ENCODE assay signal across 9 mouse cellular contexts in the genomic region with DNA sequence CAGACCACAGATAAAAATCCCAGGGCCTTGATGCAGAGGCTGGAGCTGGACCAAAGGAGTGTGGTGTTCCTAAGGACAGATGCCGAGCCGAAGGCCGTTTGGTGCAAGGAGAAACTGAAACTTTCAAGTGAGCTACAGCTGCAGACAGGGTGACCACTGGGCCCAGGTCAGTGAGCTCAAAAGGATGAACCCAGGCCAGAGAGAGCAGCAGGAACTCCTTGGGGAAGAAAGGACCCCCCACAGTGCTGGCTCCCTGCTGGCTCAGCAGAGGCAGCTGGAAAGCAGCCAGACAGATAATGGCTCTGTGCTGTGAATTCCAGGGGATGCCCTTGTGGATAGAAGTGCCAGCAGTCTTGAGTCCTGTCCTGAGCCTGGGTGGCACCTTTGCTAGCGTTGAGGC. TPM values are rescaled to one million over a fixed set of nuclear protein-coding genes. Genes with fewer than 3 reads are reported as not detected.
DNase-seq lines count a peak whose midpoint lies in the region; ATAC-seq and TF ChIP-seq lines count a peak whose summit lies in the region.
"Had no signal": no experiment of that assay in that cellular context is flagged by ENCODE, and none has a peak within 500 bp of the region (broad histone marks: within the 10 kb centered on the region; RNA-seq: fewer than 3 reads in every experiment).

No protein-coding gene starts in this region.

- H3K9me3 ChIP-seq in midbrain, embryonic 10.5 days (replicated peaks): no peaks in the 10 kb centered on the region
- no peaks in the 10 kb centered on the region for H3K9me3 ChIP-seq in midbrain, embryonic 15.5 days
- no peaks in the 10 kb centered on the region for H3K9me3 ChIP-seq in embryonic facial prominence, embryonic 10.5 days
- H3K9me3 ChIP-seq in kidney, postnatal 0 days (replicated peaks; ENCODE audit: low read length): no peaks in the 10 kb centered on the region
- no peaks in the 10 kb centered on the region for H3K9me3 ChIP-seq in midbrain, embryonic 13.5 days

- no peak overlapping the region for H3K9ac ChIP-seq in midbrain, embryonic 15.5 days
- H3K9ac ChIP-seq in kidney, postnatal 0 days (ENCODE audit: low read depth, low read length): no peak overlapping the region
- no peak overlapping the region for H3K9ac ChIP-seq in midbrain, embryonic 13.5 days (replicated peaks)

- peaks cover 41% of the 10 kb centered on the region for H3K4me1 ChIP-seq in midbrain, embryonic 10.5 days
- peaks cover 21% of the 10 kb centered on the region for H3K4me1 ChIP-seq in midbrain, embryonic 15.5 days
- H3K4me1 ChIP-seq in embryonic facial prominence, embryonic 10.5 days: peaks cover 51% of the 10 kb centered on the region
- peaks cover 21% of the 10 kb centered on the region for H3K4me1 ChIP-seq in kidney, postnatal 0 days (replicated peaks; ENCODE audit: insufficient read depth, low read length)
- peaks cover 19% of the 10 kb centered on the region for H3K4me1 ChIP-seq in midbrain, embryonic 13.5 days (replicated peaks)

- no peak for ATAC-seq in midbrain, embryonic 15.5 days (replicated peaks)
- peak; percentile 43 for ATAC-seq in kidney, postnatal 0 days (replicated peaks; ENCODE audit: low FRiP score, low read depth)
- no peak for ATAC-seq in midbrain, embryonic 13.5 days

- no peak overlapping the region for H3K4me3 ChIP-seq in midbrain, embryonic 10.5 days
- H3K4me3 ChIP-seq in midbrain, embryonic 15.5 days: no peak overlapping the region
- no peak overlapping the region for H3K4me3 ChIP-seq in embryonic facial prominence, embryonic 10.5 days
- no peak overlapping the region for H3K4me3 ChIP-seq in kidney, postnatal 0 days (replicated peaks; ENCODE audit: low read depth, low read length)
- no peak overlapping the region for H3K4me3 ChIP-seq in midbrain, embryonic 13.5 days (replicated peaks)

- H3K4me2 ChIP-seq in midbrain, embryonic 15.5 days: no peak overlapping the region
- no peak overlapping the region for H3K4me2 ChIP-seq in kidney, postnatal 0 days (ENCODE audit: low read length)
- H3K4me2 ChIP-seq in midbrain, embryonic 13.5 days (replicated peaks): no peak overlapping the region

- DNase-seq in midbrain, embryonic 10.5 days (ENCODE audit: low spot score): no peak
- DNase-seq in embryonic facial prominence, embryonic 10.5 days (ENCODE audit: low spot score): peak; percentile 21
- DNase-seq in kidney, postnatal 0 days (ENCODE audit: low spot score): peak; percentile 79
- DNase-seq in testis, postnatal 10 days (ENCODE audit: low spot score): peak; percentile 80
- no peak for DNase-seq in cerebellum, adult 8-10 months
- DNase-seq: midbrain, embryonic 14.5 days; right cerebral cortex, postnatal 25 days had no signal

- peaks cover 59% of the 10 kb centered on the region for H3K27me3 ChIP-seq in midbrain, embryonic 10.5 days (ENCODE audit: low read depth, poor library complexity, severe bottlenecking)
- peaks cover 34% of the 10 kb centered on the region for H3K27me3 ChIP-seq in midbrain, embryonic 15.5 days (replicated peaks)
- peaks cover 60% of the 10 kb centered on the region for H3K27me3 ChIP-seq in embryonic facial prominence, embryonic 10.5 days (replicated peaks; ENCODE audit: low read depth, poor library complexity, severe bottlenecking)
- no peaks in the 10 kb centered on the region for H3K27me3 ChIP-seq in kidney, postnatal 0 days (ENCODE audit: insufficient read depth, low read length)
- peaks cover 49% of the 10 kb centered on the region for H3K27me3 ChIP-seq in midbrain, embryonic 13.5 days

- TF ChIP-seq CTCF in kidney, postnatal 0 days (IDR thresholded peaks at IDR 0.05; ENCODE audit: low read depth): no peak

- no peaks in the 10 kb centered on the region for H3K36me3 ChIP-seq in midbrain, embryonic 10.5 days
- no peaks in the 10 kb centered on the region for H3K36me3 ChIP-seq in midbrain, embryonic 15.5 days (replicated peaks)
- no peaks in the 10 kb centered on the region for H3K36me3 ChIP-seq in embryonic facial prominence, embryonic 10.5 days (replicated peaks)
- H3K36me3 ChIP-seq in kidney, postnatal 0 days (ENCODE audit: insufficient read depth, low read length): no peaks in the 10 kb centered on the region
- H3K36me3 ChIP-seq in midbrain, embryonic 13.5 days: no peaks in the 10 kb centered on the region

- WGBS in midbrain, embryonic 10.5 days: 56% methylated on average over 4 of the region's 4 CpGs
- WGBS in midbrain, embryonic 15.5 days: 60% methylated on average over 4 of the region's 4 CpGs
- WGBS in embryonic facial prominence, embryonic 10.5 days: 53% methylated on average over 4 of the region's 4 CpGs
- 45% methylated on average over 4 of the region's 4 CpGs for WGBS in kidney, postnatal 0 days
- 50% methylated on average over 4 of the region's 4 CpGs for WGBS in midbrain, embryonic 13.5 days

- H3K27ac ChIP-seq in midbrain, embryonic 10.5 days (replicated peaks): peak overlapping the region; percentile 49; the same call in 1 of the 2 replicates
- no peak overlapping the region for H3K27ac ChIP-seq in midbrain, embryonic 15.5 days
- no peak overlapping the region; the same call in 1 of the 2 replicates for H3K27ac ChIP-seq in embryonic facial prominence, embryonic 10.5 days (replicated peaks)
- peak overlapping the region; percentile 77; the same call in 1 of the 2 replicates for H3K27ac ChIP-seq in kidney, postnatal 0 days
- no peak overlapping the region for H3K27ac ChIP-seq in midbrain, embryonic 13.5 days

RNA-seq across cellular contexts. Expression of a gene that starts 3.7 kb away (rescaled TPM):
- 0.19 and 0.58 TPM in 2 replicates for polyA plus RNA-seq in midbrain, embryonic 10.5 days (2016; fragmentation: Nextera tagmentation; extraction: Ambion mirVana)
- polyA plus RNA-seq in midbrain, embryonic 15.5 days (2015; fragmentation: Nextera tagmentation; extraction: Ambion mirVana): 0.49 and 0.56 TPM in 2 replicates
- 1.1 and 1.4 TPM in 2 replicates for polyA plus RNA-seq in embryonic facial prominence, embryonic 10.5 days (2016; fragmentation: Nextera tagmentation; extraction: Ambion mirVana)
- polyA plus RNA-seq in kidney, postnatal 0 days (2015; fragmentation: Nextera tagmentation; extraction: Ambion mirVana): 9.8 and 11.8 TPM in 2 replicates
- 0.28 and 0.51 TPM in 2 replicates for polyA plus RNA-seq in midbrain, embryonic 13.5 days (2015; fragmentation: Nextera tagmentation; extraction: Ambion mirVana)

Comparison
In these comparisons a context has a peak if more than half of its experiments do, and no peak if none do; other contexts are left out.
1. H3K27ac ChIP-seq: peak in midbrain, embryonic 10.5 days (single experiment) and kidney, postnatal 0 days (single experiment); none in midbrain, embryonic 15.5 days (single experiment), embryonic facial prominence, embryonic 10.5 days (single experiment) and midbrain, embryonic 13.5 days (single experiment).
2. DNase-seq: peak in embryonic facial prominence, embryonic 10.5 days (single experiment), kidney, postnatal 0 days (single experiment) and testis, postnatal 10 days (single experiment); none in midbrain, embryonic 10.5 days (single experiment) and cerebellum, adult 8-10 months (single experiment).